Mouse (Mus musculus) MEL (cell line): Measurements from ENCODE around the gene Apbb2. TPM values are rescaled to one million over a fixed set of nuclear protein-coding genes. Genes with fewer than 3 reads are reported as not detected.

Experiments
- DNase-seq: peaks from one replicate; pipeline ENCODE4 v3.0.0; 2011; ENCODE audit warnings: low read depth, low spot score
- H3K27ac ChIP-seq: 2 replicates; pipeline ENCODE4 v1.5.1; 2012; ENCODE audit warnings: low read depth, mild to moderate bottlenecking, control low read depth, low read length, moderate library complexity; ENCODE audit not compliant: control insufficient read depth
- H3K27me3 ChIP-seq, 2 experiments: fragments of 150-350 bp in 1 of 2; sonication (generic) in 1 of 2; 2 replicates each; pipeline ENCODE4 v1.6.1; 2012; ENCODE audit warnings: low read length in 2 of 2, mild to moderate bottlenecking in 2 of 2, improper control_type of control experiment in 1 of 2, moderate library complexity in 1 of 2; ENCODE audit not compliant: insufficient read depth in 2 of 2, control insufficient read depth in 1 of 2
- H3K36me3 ChIP-seq, 2 experiments: 2 replicates each; pipeline ENCODE4 v1.6.1; 2012 to 2014; ENCODE audit warnings: low read length in 2 of 2, improper control_type of control experiment in 1 of 2, inconsistent platforms in 1 of 2, mild to moderate bottlenecking in 1 of 2; ENCODE audit not compliant: insufficient read depth in 2 of 2, control insufficient read depth in 1 of 2
- H3K4me1 ChIP-seq, 2 experiments: fragments of 150-350 bp in 1 of 2; sonication (generic) in 1 of 2; 2 replicates each; pipeline ENCODE4 v1.6.1; 2012; ENCODE audit warnings: low read length in 2 of 2, improper control_type of control experiment in 1 of 2, mild to moderate bottlenecking in 1 of 2; ENCODE audit not compliant: insufficient read depth in 2 of 2, control insufficient read depth in 1 of 2
- H3K4me3 ChIP-seq, 2 experiments: fragments of 150-350 bp in 1 of 2; sonication (generic) in 1 of 2; 2 replicates each; pipeline ENCODE4 v1.5.1; 2012; ENCODE audit warnings: low read depth in 2 of 2, low read length in 2 of 2, mild to moderate bottlenecking in 2 of 2, moderate library complexity in 2 of 2, control low read depth in 1 of 2, improper control_type of control experiment in 1 of 2; ENCODE audit not compliant: control insufficient read depth in 1 of 2, insufficient read depth in 1 of 2
- H3K79me2 ChIP-seq: 2 replicates; pipeline ENCODE4 v1.6.1; 2012; ENCODE audit warnings: mild to moderate bottlenecking, low read length, moderate library complexity; ENCODE audit not compliant: control insufficient read depth, poor library complexity, insufficient read depth
- H3K9ac ChIP-seq: 2 replicates; pipeline ENCODE4 v1.6.1; 2012; ENCODE audit warnings: low read depth, mild to moderate bottlenecking, control low read depth, low read length, moderate library complexity; ENCODE audit not compliant: control insufficient read depth, poor library complexity, severe bottlenecking
- H3K9me3 ChIP-seq: fragments of 150-350 bp; sonication (generic); replicated peaks from 2 replicates; pipeline ENCODE4 v1.6.1; 2012; ENCODE audit warnings: mild to moderate bottlenecking, low read length, improper control_type of control experiment, moderate library complexity; ENCODE audit not compliant: insufficient read depth
- CHD2 ChIP-seq: IDR thresholded peaks from 2 replicates; pipeline ENCODE4 v1.6.1; 2011; ENCODE audit warnings: low read length, improper control_type of control experiment
- CTCF ChIP-seq, 3 experiments: IDR thresholded peaks in 2 of 3; conservative IDR thresholded peaks in 1 of 3; 2 replicates each; pipeline ENCODE4 v1.5.1; 2011 to 2012; ENCODE audit warnings: low read length in 3 of 3, low read depth in 2 of 3, mild to moderate bottlenecking in 2 of 3, improper control_type of control experiment in 1 of 3, inconsistent platforms in 1 of 3, mixed read lengths in 1 of 3, moderate library complexity in 1 of 3; ENCODE audit not compliant: control insufficient read depth in 1 of 3, insufficient read depth in 1 of 3, poor library complexity in 1 of 3, severe bottlenecking in 1 of 3
- E2F4 ChIP-seq: IDR thresholded peaks from 2 replicates; pipeline ENCODE4 v1.6.1; 2011; ENCODE audit warnings: low read depth, low read length, improper control_type of control experiment, borderline replicate concordance
- GABPA ChIP-seq: IDR thresholded peaks from 2 replicates; pipeline ENCODE4 v1.6.1; 2012; ENCODE audit warnings: low read depth, mild to moderate bottlenecking, inconsistent platforms, low read length, improper control_type of control experiment, moderate library complexity
- KAT2A ChIP-seq: conservative IDR thresholded peaks from 2 replicates; pipeline ENCODE4 v1.6.1; 2012; ENCODE audit warnings: low read depth, low read length, improper control_type of control experiment, inconsistent platforms
- MAZ ChIP-seq: IDR thresholded peaks from 2 replicates; pipeline ENCODE4 v1.6.1; 2012; ENCODE audit warnings: low read depth, mild to moderate bottlenecking, inconsistent platforms, low read length, improper control_type of control experiment
- MEF2A ChIP-seq: IDR thresholded peaks from 2 replicates; pipeline ENCODE4 v1.6.1; 2014; ENCODE audit warnings: low read depth, mild to moderate bottlenecking, inconsistent platforms, low read length, improper control_type of control experiment; ENCODE audit not compliant: poor library complexity, insufficient replicate concordance, severe bottlenecking; ENCODE audit errors: extremely low read depth
- MYC ChIP-seq: IDR thresholded peaks from 2 replicates; pipeline ENCODE4 v1.6.1; 2011; ENCODE audit warnings: low read depth, mild to moderate bottlenecking, low read length, improper control_type of control experiment, moderate library complexity
- NELFE ChIP-seq: IDR thresholded peaks from 2 replicates; pipeline ENCODE4 v1.6.1; 2011; ENCODE audit warnings: low read depth, low read length, improper control_type of control experiment
- NRF1 ChIP-seq: IDR thresholded peaks from 2 replicates; pipeline ENCODE4 v1.6.1; 2014; ENCODE audit warnings: low read depth, mild to moderate bottlenecking, inconsistent platforms, low read length, improper control_type of control experiment, moderate library complexity; ENCODE audit not compliant: poor library complexity, insufficient read depth, severe bottlenecking
- POLR2A ChIP-seq, 2 experiments: IDR thresholded peaks; 2 replicates each; pipeline ENCODE4 v1.6.1; 2011 to 2012; ENCODE audit warnings: low read length in 2 of 2, mild to moderate bottlenecking in 2 of 2, control low read depth in 1 of 2, improper control_type of control experiment in 1 of 2, low read depth in 1 of 2, moderate library complexity in 1 of 2; ENCODE audit not compliant: control insufficient read depth in 1 of 2, insufficient read depth in 1 of 2, poor library complexity in 1 of 2
- POLR2AphosphoS2 ChIP-seq: IDR thresholded peaks from 2 replicates; pipeline ENCODE4 v1.6.1; 2011; ENCODE audit warnings: low read length, improper control_type of control experiment
- RAD21 ChIP-seq: IDR thresholded peaks from 2 replicates; pipeline ENCODE4 v1.6.1; 2011; ENCODE audit warnings: mild to moderate bottlenecking, low read depth, low read length, improper control_type of control experiment
- SIN3A ChIP-seq: IDR thresholded peaks from 2 replicates; pipeline ENCODE4 v1.6.1; 2012; ENCODE audit warnings: low read length, improper control_type of control experiment, inconsistent platforms
- SMC3 ChIP-seq: IDR thresholded peaks from 2 replicates; pipeline ENCODE4 v1.6.1; 2011; ENCODE audit warnings: low read depth, low read length, improper control_type of control experiment
- TBP ChIP-seq: IDR thresholded peaks from 2 replicates; pipeline ENCODE4 v1.8.0; 2011; ENCODE audit warnings: low read depth, low read length, improper control_type of control experiment
- TCF12 ChIP-seq: IDR thresholded peaks from 2 replicates; pipeline ENCODE4 v1.6.1; 2014; ENCODE audit warnings: low read depth, mild to moderate bottlenecking, inconsistent platforms, low read length, improper control_type of control experiment, moderate library complexity
- USF1 ChIP-seq: IDR thresholded peaks from 2 replicates; pipeline ENCODE4 v1.6.1; 2014; ENCODE audit warnings: low read depth, mild to moderate bottlenecking, inconsistent platforms, low read length, improper control_type of control experiment, moderate library complexity
- USF2 ChIP-seq, 2 experiments: IDR thresholded peaks; 2 replicates each; pipeline ENCODE4 v1.6.1; 2011 to 2012; ENCODE audit warnings: improper control_type of control experiment in 2 of 2, low read length in 2 of 2, borderline replicate concordance in 1 of 2, inconsistent platforms in 1 of 2, low read depth in 1 of 2, mild to moderate bottlenecking in 1 of 2; ENCODE audit not compliant: insufficient read depth in 1 of 2
- ZC3H11A ChIP-seq: IDR thresholded peaks from 2 replicates; pipeline ENCODE4 v1.6.1; 2012; ENCODE audit warnings: low read depth, mild to moderate bottlenecking, inconsistent platforms, low read length, improper control_type of control experiment
- ZKSCAN1 ChIP-seq: IDR thresholded peaks from 2 replicates; pipeline ENCODE4 v1.6.1; 2012; ENCODE audit warnings: low read depth, mild to moderate bottlenecking, inconsistent platforms, low read length, improper control_type of control experiment, moderate library complexity
- polyA plus RNA-seq, 2 experiments: library from polyadenylated mRNA; stranded (reverse) in 1 of 2; unstranded in 1 of 2; fragments of >175 nt in 1 of 2; fragments of >200 nt in 1 of 2; gene quantifications; 2 replicates each; pipeline versions ENCODE4 v1.2.1 to v1.2.4; 2012; ENCODE audit warnings: low replicate concordance in 2 of 2, low read depth in 1 of 2; ENCODE audit not compliant: insufficient read length in 2 of 2, insufficient read depth in 1 of 2, missing spikeins in 1 of 2
- total RNA-seq: library from RNA; depleted of rRNA; stranded (reverse); fragments of 300-350 nt; gene quantifications from 2 replicates; pipeline ENCODE4 v1.2.3, GENCODE M21; 2012

The Apbb2 gene
- total and polyA plus RNA-seq, 3 experiments, result not detected

GRCm38 (mm10) chr5:66408546-66408945, 210.0 kb downstream of the Apbb2 start:
- Histone ChIP-seq H3K4me1 (no peaks in the 10 kb centered on the region), H3K27ac (no peak overlapping the region), H3K36me3 (no peaks in the 10 kb centered on the region), H3K4me3 (no peak overlapping the region), H3K27me3 (no peaks in the 10 kb centered on the region), H3K79me2 (no peaks in the 10 kb centered on the region), H3K9me3 (no peaks in the 10 kb centered on the region)
- TF ChIP-seq ZKSCAN1 (no peak), SMC3 (no peak), GABPA (no peak), USF2 (IDR thresholded peaks at IDR 0.05; ENCODE audit: borderline replicate concordance in 1 of 2, insufficient read depth in 1 of 2, low read depth in 1 of 2, low read length in 2 of 2) (no peak), SIN3A (no peak), POLR2AphosphoS2 (no peak), RAD21 (no peak), KAT2A (no peak), NELFE (no peak), NRF1 (no peak), CHD2 (no peak), CTCF (IDR thresholded peaks at IDR 0.05 in 2 of 3, conservative IDR thresholded peaks at IDR 0.05 in 1 of 3; ENCODE audit: control insufficient read depth in 1 of 3, insufficient read depth in 1 of 3, low read depth in 2 of 3, low read length in 3 of 3, poor library complexity in 1 of 3, severe bottlenecking in 1 of 3) (no peak), TBP (no peak), E2F4 (no peak), POLR2A (IDR thresholded peaks at IDR 0.05; ENCODE audit: control insufficient read depth in 1 of 2, insufficient read depth in 1 of 2, low read depth in 1 of 2, low read length in 2 of 2, poor library complexity in 1 of 2) (no peak)
- TF ChIP-seq, all 39 proteins: peak for 0
- DNase-seq, result no peak
- no peak overlapping the region for H3K9ac ChIP-seq

- DNase-seq, result no peak
- Histone ChIP-seq H3K36me3 (no peaks in the 10 kb centered on the region), H3K79me2 (no peaks in the 10 kb centered on the region), H3K9me3 (no peaks in the 10 kb centered on the region), H3K4me1 (no peaks in the 10 kb centered on the region), H3K27ac (no peak overlapping the region), H3K9ac (no peak overlapping the region), H3K4me3 (no peak overlapping the region), H3K27me3 (no peaks in the 10 kb centered on the region)
- TF ChIP-seq GABPA, result no peak
- no peak for TF ChIP-seq MAZ
Measured at GRCm38 (mm10) chr5:66407948-66408347, 210.6 kb downstream of the Apbb2 start.

- Histone ChIP-seq H3K9me3 (no peaks in the 10 kb centered on the region), H3K9ac (no peak overlapping the region), H3K27me3 (no peaks in the 10 kb centered on the region), H3K4me3 (no peak overlapping the region), H3K27ac (no peak overlapping the region), H3K79me2 (no peaks in the 10 kb centered on the region), H3K4me1 (no peaks in the 10 kb centered on the region), H3K36me3 (no peaks in the 10 kb centered on the region)
- TF ChIP-seq ZKSCAN1, result no peak
- no peak for TF ChIP-seq TCF12
- TF ChIP-seq MEF2A, result no peak
- no peak for TF ChIP-seq CHD2
- TF ChIP-seq ZC3H11A, result no peak
- no peak for TF ChIP-seq TBP
- TF ChIP-seq NELFE, result no peak
- TF ChIP-seq POLR2AphosphoS2, result no peak
- TF ChIP-seq MYC, result no peak
- TF ChIP-seq USF1, result no peak
- no peak for TF ChIP-seq KAT2A
- DNase-seq, result no peak
Measured at GRCm38 (mm10) chr5:66406431-66406830, 212.2 kb downstream of the Apbb2 start.
